Mouse (Mus musculus) right cerebral cortex, adult 2 months (tissue): ENCODE results near the gene Tango6.

Source experiments
- DNase-seq, 2 experiments: peaks; one replicate each; pipeline ENCODE4 v3.0.0; 2021 to 2022; ENCODE audit warnings: low spot score in 2 of 2

The Tango6 gene

GRCm38 (mm10) chr8:106700131-106700530, 17.3 kb downstream of the Tango6 start:
- DNase-seq, result no peak

GRCm38 (mm10) chr8:106701360-106701759, 18.5 kb downstream of the Tango6 start:
- DNase-seq, result no peak

GRCm38 (mm10) chr8:106704199-106704900, 21.5 kb downstream of the Tango6 start:
- no peak for DNase-seq

GRCm38 (mm10) chr8:106704901-106705321, 22.0 kb downstream of the Tango6 start:
- peak in 1 of 2 experiments; percentile 22 for DNase-seq

GRCm38 (mm10) chr8:106706194-106706593, 23.3 kb downstream of the Tango6 start:
- DNase-seq, result no peak

GRCm38 (mm10) chr8:106710002-106710401, 27.1 kb downstream of the Tango6 start:
- no peak for DNase-seq

- DNase-seq, result no peak
Measured at GRCm38 (mm10) chr8:106712487-106712886, 29.6 kb downstream of the Tango6 start.

- DNase-seq, result no peak
Measured at GRCm38 (mm10) chr8:106714297-106714696, 31.4 kb downstream of the Tango6 start.

- DNase-seq, result peak; percentile 84 to 91
Measured at GRCm38 (mm10) chr8:106718091-106718500, 35.2 kb downstream of the Tango6 start.

GRCm38 (mm10) chr8:106720921-106721320, 38.1 kb downstream of the Tango6 start:
- no peak for DNase-seq

- DNase-seq, result no peak
Measured at GRCm38 (mm10) chr8:106722453-106722852, 39.6 kb downstream of the Tango6 start.

- DNase-seq, result no peak
Measured at GRCm38 (mm10) chr8:106723921-106724320, 41.1 kb downstream of the Tango6 start.

- no peak for DNase-seq
Measured at GRCm38 (mm10) chr8:106726551-106726950, 43.7 kb downstream of the Tango6 start.

GRCm38 (mm10) chr8:106727241-106727835, 44.5 kb downstream of the Tango6 start:
- DNase-seq, result peak; percentile 27 to 30

GRCm38 (mm10) chr8:106727889-106728288, 45.0 kb downstream of the Tango6 start:
- DNase-seq, result no peak

- no peak for DNase-seq
Measured at GRCm38 (mm10) chr8:106732921-106733320, 50.1 kb downstream of the Tango6 start.

- no peak for DNase-seq
Measured at GRCm38 (mm10) chr8:106733703-106734102, 50.8 kb downstream of the Tango6 start.

- DNase-seq, result no peak
Measured at GRCm38 (mm10) chr8:106734222-106734621, 51.4 kb downstream of the Tango6 start.

GRCm38 (mm10) chr8:106736861-106737662, 54.2 kb downstream of the Tango6 start:
- no peak for DNase-seq

GRCm38 (mm10) chr8:106737846-106738245, 55.0 kb downstream of the Tango6 start:
- no peak for DNase-seq

GRCm38 (mm10) chr8:106742321-106742720, 59.5 kb downstream of the Tango6 start:
- no peak for DNase-seq

- DNase-seq, result no peak
Measured at GRCm38 (mm10) chr8:106743361-106743760, 60.5 kb downstream of the Tango6 start.

- no peak for DNase-seq
Measured at GRCm38 (mm10) chr8:106753436-106753835, 70.6 kb downstream of the Tango6 start.
